Mouse (Mus musculus): Measurements from ENCODE around the gene Rnasek.

The Rnasek gene

DNA sequence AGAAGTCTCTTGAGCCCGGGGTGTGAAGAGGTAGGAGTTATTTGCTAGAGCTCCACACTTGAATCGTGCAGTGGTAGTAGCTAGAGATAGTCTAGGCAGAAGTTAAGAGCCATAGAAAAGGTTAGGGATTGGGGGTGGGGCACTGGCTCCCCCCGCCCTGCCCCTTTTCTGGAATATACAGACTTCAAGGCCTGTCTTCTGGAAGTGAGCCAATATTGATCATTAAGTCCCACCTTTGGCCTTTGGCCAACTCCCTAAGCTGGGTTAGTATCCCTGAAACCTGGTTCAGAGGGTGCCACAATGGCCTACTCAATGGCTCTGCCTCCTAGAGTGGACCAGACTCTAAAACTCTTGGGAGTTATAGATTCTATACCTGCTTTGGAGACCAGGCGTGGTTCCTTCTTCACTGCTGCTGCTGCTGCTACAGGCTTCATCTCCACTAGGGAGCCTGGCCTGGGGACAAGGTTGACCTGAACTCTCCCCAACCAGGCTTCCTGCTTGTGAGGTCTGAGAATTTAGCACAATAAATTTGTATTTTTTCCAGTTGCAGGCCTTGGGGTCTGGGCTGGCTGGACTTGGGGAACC is 11.9 kb downstream of the Rnasek start:
- ChIA-PET POLR2A (interaction anchor here in 2 of 4 experiments (1.1 to 7.4 kb wide), 5 partner anchors 10 to 20 kb away, joined by 3 to 90 read pairs (median 14); partner anchors contain the start of genes 0610010K14Rik (in 2 of the 2), Gm21988 (in 2 of the 2) and Rnasek (in 2 of the 2)), CTCF (interaction anchor here in 2 of 4 experiments (0.9 to 1.3 kb wide), 2 partner anchors 107 to 153 kb away, joined by 3 read pairs; no protein-coding TSS in a partner anchor)

GRCm38 (mm10) chr11:70227126-70227525 is 12.5 kb downstream of the Rnasek start:
- CTCF ChIA-PET: interaction anchor here in 2 of 4 experiments (0.9 to 1.8 kb wide), 3 partner anchors 10 to 107 kb away, joined by 3 to 5 read pairs (median 3); partner anchors contain the start of gene 0610010K14Rik (in 1 of the 2)
- POLR2A ChIA-PET: interaction anchor here in 2 of 4 experiments (0.5 to 7.4 kb wide), 6 partner anchors 10 to 20 kb away, joined by 3 to 90 read pairs (median 10); partner anchors contain the start of genes 0610010K14Rik (in 2 of the 2), Gm21988 (in 2 of the 2) and Rnasek (in 2 of the 2)

DNA sequence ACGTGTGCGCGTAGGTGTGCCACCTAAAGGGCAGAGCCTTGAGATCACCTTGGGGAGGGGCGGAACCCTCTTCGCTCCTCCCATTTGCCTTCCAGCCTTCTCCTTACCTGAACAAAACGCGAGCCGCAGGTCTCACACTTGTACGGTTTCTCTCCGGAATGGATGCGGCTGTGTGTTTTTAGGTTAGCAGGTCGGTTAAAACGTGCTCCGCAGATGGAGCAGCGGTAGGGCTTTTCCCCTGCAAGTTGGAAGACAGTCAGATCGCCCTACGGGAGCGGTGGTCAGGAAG is 13.1 kb downstream of the Rnasek start:
- POLR2A ChIA-PET: interaction anchor here in 3 of 4 experiments (0.5 to 7.4 kb wide), 8 partner anchors 10 to 605 kb away, joined by 3 to 90 read pairs (median 6); partner anchors contain the start of genes 0610010K14Rik (in 2 of the 3), Gm21988 (in 2 of the 3), Rnasek (in 2 of the 3) and Ctdnep1 (in 1 of the 3)
- CTCF ChIA-PET: interaction anchor here in 2 of 4 experiments (0.9 to 1.8 kb wide), 3 partner anchors 10 to 108 kb away, joined by 3 to 5 read pairs (median 3); partner anchors contain the start of gene 0610010K14Rik (in 1 of the 2)

- POLR2A ChIA-PET: interaction anchor here in 3 of 4 experiments (0.5 to 7.4 kb wide), 11 partner anchors 9 to 604 kb away, joined by 3 to 90 read pairs (median 4); partner anchors contain the start of genes 0610010K14Rik (in 2 of the 3), Gm21988 (in 2 of the 3), Rnasek (in 2 of the 3) and Slc16a11 (in 2 of the 3)
- CTCF ChIA-PET: interaction anchor here in 2 of 4 experiments (0.6 to 1.8 kb wide), 3 partner anchors 10 to 206 kb away, joined by 3 to 5 read pairs (median 3); partner anchors contain the start of genes 0610010K14Rik (in 1 of the 2) and Arrb2 (in 1 of the 2)
Measured at GRCm38 (mm10) chr11:70225798-70226601, 13.6 kb downstream of the Rnasek start.

DNA sequence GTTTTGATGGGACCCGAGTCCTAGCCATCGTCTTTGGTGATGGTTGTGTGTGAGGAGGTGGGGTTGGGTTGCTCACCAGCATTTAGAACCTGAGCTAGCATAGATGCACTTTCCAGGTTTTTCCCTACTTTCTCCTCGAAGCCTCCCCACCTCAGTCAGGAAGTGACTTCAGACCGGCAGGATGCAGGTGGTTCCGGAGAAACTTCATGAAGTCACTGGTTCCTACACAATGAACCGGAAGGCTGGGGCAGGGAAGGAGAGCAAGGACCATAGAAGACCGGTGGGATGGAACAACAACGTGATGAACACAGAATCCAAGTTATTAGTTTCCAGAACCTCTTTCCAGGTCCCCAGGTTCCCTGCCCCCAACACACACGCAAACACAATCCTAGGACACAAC is 15.9 kb downstream of the Rnasek start:
- ChIA-PET POLR2A (interaction anchor here in 3 of 4 experiments (0.5 to 4.7 kb wide), 6 partner anchors 10 to 559 kb away, joined by 3 to 47 read pairs (median 10); partner anchors contain the start of genes 0610010K14Rik (in 2 of the 3), Gm21988 (in 2 of the 3), Rnasek (in 2 of the 3) and Acadvl (in 1 of the 3)), CTCF (no interaction called here)

- ChIA-PET CTCF (interaction anchor here in 3 of 4 experiments (0.5 to 2.4 kb wide), 13 partner anchors 8 to 73 kb away, joined by 3 to 10 read pairs (median 6); partner anchors contain the start of genes Slc16a11 (in 2 of the 3) and 0610010K14Rik (in 1 of the 3)), POLR2A (interaction anchor here in 3 of 4 experiments (0.5 to 4.7 kb wide), 39 partner anchors 8 to 447 kb away, joined by 3 to 47 read pairs (median 4); partner anchors contain the start of genes 0610010K14Rik (in 3 of the 3), Slc16a11 (in 3 of the 3), Bcl6b (in 2 of the 3) and Gm21988 (in 2 of the 3))
Measured at GRCm38 (mm10) chr11:70221603-70222500, 17.8 kb downstream of the Rnasek start.

- CTCF ChIA-PET: interaction anchor here in 3 of 4 experiments (0.5 to 2.4 kb wide), 13 partner anchors 8 to 272 kb away, joined by 3 to 10 read pairs (median 5); partner anchors contain the start of gene Slc16a11 (in 2 of the 3)
- POLR2A ChIA-PET: interaction anchor here in 3 of 4 experiments (0.6 to 4.7 kb wide), 37 partner anchors 8 to 418 kb away, joined by 3 to 47 read pairs (median 4); partner anchors contain the start of genes 0610010K14Rik (in 3 of the 3), Bcl6b (in 2 of the 3), Gm21988 (in 2 of the 3) and Rnasek (in 2 of the 3)
Measured at GRCm38 (mm10) chr11:70220731-70221602, 18.7 kb downstream of the Rnasek start, which contains the start of gene Slc16a13. Gene Slc16a13 (minus strand): TSS chr11:70221064.

DNA sequence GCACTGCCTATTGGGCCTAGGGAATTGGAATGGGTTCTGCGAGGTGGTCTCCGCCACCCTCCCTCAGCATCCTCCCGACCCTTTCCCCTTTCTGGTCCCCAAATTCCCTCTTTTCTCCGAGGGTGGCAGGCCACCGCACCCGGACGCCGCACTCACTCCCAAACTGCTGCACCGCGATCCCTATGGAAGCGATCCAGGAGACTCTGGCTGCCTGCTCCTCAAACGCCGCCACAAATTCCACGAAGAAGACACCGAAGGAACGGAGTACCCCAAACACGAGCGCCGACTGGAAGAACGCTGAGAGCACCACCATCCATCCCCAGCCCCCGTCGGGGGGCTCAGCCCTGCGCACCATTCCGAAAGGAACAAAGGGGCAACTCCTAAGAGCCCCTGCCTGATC is 19.3 kb downstream of the Rnasek start:
- ChIA-PET POLR2A (interaction anchor here in 2 of 4 experiments (0.7 to 4.7 kb wide), 19 partner anchors 8 to 224 kb away, joined by 3 to 47 read pairs (median 5); partner anchors contain the start of genes 0610010K14Rik (in 2 of the 2), Bcl6b (in 2 of the 2), Slc16a11 (in 2 of the 2) and Gm21988 (in 1 of the 2)), CTCF (interaction anchor here in 3 of 4 experiments (0.8 to 2.4 kb wide), 5 partner anchors 10 to 272 kb away, joined by 3 to 10 read pairs (median 4); no protein-coding TSS in a partner anchor)

GRCm38 (mm10) chr11:70219873-70220272 is 19.8 kb downstream of the Rnasek start:
- CTCF ChIA-PET: interaction anchor here in 1 of 4 experiments (1.1 to 1.6 kb wide), 2 partner anchors 10 to 18 kb away, joined by 4 to 5 read pairs; no protein-coding TSS in a partner anchor
- POLR2A ChIA-PET: interaction anchor here in 2 of 4 experiments (0.9 to 4.7 kb wide), 7 partner anchors 9 to 30 kb away, joined by 3 to 47 read pairs (median 5); partner anchors contain the start of genes 0610010K14Rik (in 1 of the 2), Bcl6b (in 1 of the 2), Gm21988 (in 1 of the 2) and Rnasek (in 1 of the 2)

GRCm38 (mm10) chr11:70218741-70219470 is 20.7 kb downstream of the Rnasek start:
- POLR2A ChIA-PET: interaction anchor here in 1 of 4 experiments (4.7 kb wide), 1 partner anchor 20 kb away, joined by 47 read pairs; the partner anchor contains the start of genes 0610010K14Rik, Gm21988 and Rnasek

DNA sequence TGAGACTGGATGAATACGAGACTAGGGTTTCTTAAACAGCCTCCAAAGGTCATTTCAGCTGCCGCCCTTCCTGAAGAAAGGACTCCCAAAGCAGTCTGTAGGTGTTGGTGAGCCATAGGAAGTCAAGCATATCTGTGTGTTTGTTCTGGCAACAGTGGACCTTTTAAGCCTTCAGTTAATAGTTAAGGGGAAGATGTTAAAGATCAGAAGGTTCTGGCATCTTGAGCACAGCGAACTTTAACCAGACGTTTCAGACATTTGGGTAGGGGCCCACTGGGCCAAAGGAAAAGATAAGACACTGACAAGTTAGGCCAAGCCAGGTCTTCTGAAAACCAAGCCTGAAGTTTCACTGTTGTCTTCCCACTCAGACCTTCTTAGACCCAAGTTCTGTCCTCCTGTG is 21.6 kb downstream of the Rnasek start:
- ChIA-PET POLR2A (interaction anchor here in 2 of 4 experiments (0.6 to 2.6 kb wide), 3 partner anchors 13 to 447 kb away, joined by 3 to 8 read pairs (median 3); partner anchors contain the start of genes Bcl6b (in 1 of the 2), Gm21988 (in 1 of the 2) and Rnasek (in 1 of the 2)), CTCF (no interaction called here)

More at GRCm38 (mm10) chr11:70218741-70219470, 20.7 kb downstream of the Rnasek start:
- CTCF ChIA-PET: no interaction called here

GRCm38 (mm10) chr11:70216103-70216502 is 23.5 kb downstream of the Rnasek start:
- ChIA-PET CTCF (interaction anchor here in 3 of 4 experiments (0.9 to 2.2 kb wide), 4 partner anchors 10 to 14 kb away, joined by 3 to 9 read pairs (median 7); partner anchors contain the start of gene Bcl6b (in 1 of the 3)), POLR2A (interaction anchor here in 3 of 4 experiments (0.6 to 2.6 kb wide), 9 partner anchors 12 to 41 kb away, joined by 3 to 8 read pairs (median 3); partner anchors contain the start of genes 0610010K14Rik (in 1 of the 3) and Bcl6b (in 1 of the 3))

- ChIA-PET POLR2A (interaction anchor here in 2 of 4 experiments (0.6 to 2.6 kb wide), 6 partner anchors 13 to 22 kb away, joined by 3 to 8 read pairs (median 4); partner anchors contain the start of genes 0610010K14Rik (in 1 of the 2) and Bcl6b (in 1 of the 2)), CTCF (interaction anchor here in 2 of 4 experiments (1.9 to 2.2 kb wide), 2 partner anchors 14 to 15 kb away, joined by 7 to 9 read pairs (median 9); partner anchors contain the start of gene Bcl6b (in 1 of the 2))
Measured at GRCm38 (mm10) chr11:70215301-70215700, 24.3 kb downstream of the Rnasek start.

GRCm38 (mm10) chr11:70214856-70215209 is 24.8 kb downstream of the Rnasek start:
- POLR2A ChIA-PET: interaction anchor here in 2 of 4 experiments (1.1 to 2.3 kb wide), 4 partner anchors 7 to 22 kb away, joined by 5 to 7 read pairs (median 6); partner anchors contain the start of gene 0610010K14Rik (in 1 of the 2)
- CTCF ChIA-PET: interaction anchor here in 2 of 4 experiments (1.3 to 5.3 kb wide), 4 partner anchors 13 to 16 kb away, joined by 3 to 51 read pairs (median 18); partner anchors contain the start of gene Bcl6b (in 1 of the 2)
